8 mouse cellular contexts compared by ENCODE assay signal in genomic region chr17:27908206-27908887, GRCm38 (mm10). TPM values are rescaled to one million over a fixed set of nuclear protein-coding genes. Genes with fewer than 3 reads are reported as not detected.
DNase-seq lines count a peak whose midpoint lies in the region; ATAC-seq lines count a peak whose summit lies in the region.

No protein-coding gene starts in this region.

- ATAC-seq in hindbrain, embryonic 11.5 days (ENCODE audit: low FRiP score) = 0 out of 2 replicates have a peak, but pooled peaks have one; percentile 1
- ATAC-seq in liver, embryonic 16.5 days (ENCODE audit: low read depth) = peak; percentile 19; the same call in 1 of the 2 replicates

- peak overlapping the region; percentile 89 for H3K9ac ChIP-seq in hindbrain, embryonic 11.5 days (ENCODE audit: low read depth, low read length)
- peak overlapping the region; percentile 91 for H3K9ac ChIP-seq in liver, embryonic 16.5 days (ENCODE audit: low read depth, low read length)

- no peaks in the 10 kb centered on the region for H3K9me3 ChIP-seq in hindbrain, embryonic 11.5 days (ENCODE audit: control insufficient read depth, low read length)
- H3K9me3 ChIP-seq in liver, embryonic 16.5 days (replicated peaks; ENCODE audit: control insufficient read depth, low read length) = no peaks in the 10 kb centered on the region

- H3K27me3 ChIP-seq in hindbrain, embryonic 11.5 days (ENCODE audit: control insufficient read depth, insufficient read depth, low read length) = no peaks in the 10 kb centered on the region
- H3K27me3 ChIP-seq in liver, embryonic 16.5 days (ENCODE audit: control insufficient read depth, insufficient read depth, low read depth, low read length) = no peaks in the 10 kb centered on the region
- no peaks in the 10 kb centered on the region for H3K27me3 ChIP-seq in splenic B cell, adult 2 months (ENCODE audit: control insufficient read depth, insufficient read depth, low read length, poor library complexity, severe bottlenecking)

- peak; percentile 21 for DNase-seq in adrenal gland, postnatal 25 days
- DNase-seq in adrenal gland, adult 2 months = no peak
- peak; percentile 58 for DNase-seq in 3T3-L1 (ENCODE audit: low read depth, low spot score)
- peak; percentile 40 for DNase-seq in embryo, embryonic 10.5 days (ENCODE audit: low spot score)
- no peak for DNase-seq in hindbrain, embryonic 11.5 days (ENCODE audit: low spot score)
- DNase-seq in splenic B cell, adult 2 months (ENCODE audit: low read depth, low spot score) = peak; percentile 75
- DNase-seq in frontal cortex, postnatal 25 days (ENCODE audit: low spot score in 2 of 2) = no peak

- peak overlapping the region; percentile 62; the same call in 1 of the 2 replicates for H3K27ac ChIP-seq in hindbrain, embryonic 11.5 days (ENCODE audit: low read depth, low read length)
- peak overlapping the region; percentile 91 for H3K27ac ChIP-seq in liver, embryonic 16.5 days (ENCODE audit: low read length)

- under 1% methylated on average over 12 of the region's 12 CpGs for WGBS in hindbrain, embryonic 11.5 days
- 1% methylated on average over 12 of the region's 12 CpGs for WGBS in liver, embryonic 16.5 days (ENCODE audit: insufficient replicate concordance)

- peak overlapping the region; percentile 74 for H3K4me3 ChIP-seq in hindbrain, embryonic 11.5 days (ENCODE audit: low read depth, low read length)
- peak overlapping the region; percentile 97 for H3K4me3 ChIP-seq in liver, embryonic 16.5 days (ENCODE audit: low read depth, low read length)

- H3K4me1 ChIP-seq in hindbrain, embryonic 11.5 days (replicated peaks; ENCODE audit: control insufficient read depth, insufficient read depth, low read length) = no peaks in the 10 kb centered on the region; the same call in 1 of the 2 replicates
- peaks cover 25% of the 10 kb centered on the region for H3K4me1 ChIP-seq in liver, embryonic 16.5 days (ENCODE audit: control insufficient read depth, low read depth, low read length)

- H3K4me2 ChIP-seq in hindbrain, embryonic 11.5 days (replicated peaks; ENCODE audit: low read depth, low read length) = peak overlapping the region; percentile 91
- H3K4me2 ChIP-seq in liver, embryonic 16.5 days (ENCODE audit: low read depth, low read length) = peak overlapping the region; percentile 98

- peaks cover 6% of the 10 kb centered on the region; the same call in 1 of the 2 replicates for H3K36me3 ChIP-seq in hindbrain, embryonic 11.5 days (ENCODE audit: control insufficient read depth, insufficient read depth, low read length)
- no peaks in the 10 kb centered on the region; the same call in 1 of the 2 replicates for H3K36me3 ChIP-seq in liver, embryonic 16.5 days (ENCODE audit: control insufficient read depth, insufficient read depth)
- H3K36me3 ChIP-seq in splenic B cell, adult 2 months (ENCODE audit: control insufficient read depth, insufficient read depth, low read length, poor library complexity, severe bottlenecking) = peaks cover 2% of the 10 kb centered on the region; the same call in 1 of the 2 replicates

RNA-seq across cellular contexts. Expression of gene Anks1, which starts 0.8 kb away (rescaled TPM):
- 34.0 and 35.0 TPM in 2 replicates for total RNA-seq in adrenal gland, postnatal 25 days (2021)
- total RNA-seq in adrenal gland, adult 2 months (2021) = 10 to 100 TPM; 23.5 to 24.9 TPM
- polyA plus RNA-seq in adrenal gland, adult 2 months (2012; rRNA removed) = 41.3 and 44.8 TPM in 2 replicates
- polyA plus RNA-seq in hindbrain, embryonic 11.5 days (2014; fragmentation: Nextera tagmentation; extraction: Ambion mirVana) = 35.5 and 43.6 TPM in 2 replicates
- polyA plus RNA-seq in liver, embryonic 16.5 days (2015; fragmentation: Nextera tagmentation; extraction: Ambion mirVana) = 3.7 and 4.4 TPM in 2 replicates

RNA-seq across cellular contexts. Expression of gene Taf11, which starts 1.3 kb away (rescaled TPM):
- 24.4 and 34.9 TPM in 2 replicates for total RNA-seq in adrenal gland, postnatal 25 days (2021)
- 10 to 100 TPM; 17.7 to 30.9 TPM for total RNA-seq in adrenal gland, adult 2 months (2021)
- 7.4 and 8.3 TPM in 2 replicates for polyA plus RNA-seq in adrenal gland, adult 2 months (2012; rRNA removed)
- polyA plus RNA-seq in hindbrain, embryonic 11.5 days (2014; fragmentation: Nextera tagmentation; extraction: Ambion mirVana) = 89.5 and 93.9 TPM in 2 replicates
- polyA plus RNA-seq in liver, embryonic 16.5 days (2015; fragmentation: Nextera tagmentation; extraction: Ambion mirVana) = 20.6 and 21.3 TPM in 2 replicates

RNA-seq across cellular contexts. Expression of gene Uhrf1bp1, which starts 52.1 kb away (rescaled TPM):
- 31.7 and 32.3 TPM in 2 replicates for total RNA-seq in adrenal gland, postnatal 25 days (2021)
- 10 to 100 TPM; 25.2 to 38.7 TPM for total RNA-seq in adrenal gland, adult 2 months (2021)
- polyA plus RNA-seq in adrenal gland, adult 2 months (2012; rRNA removed) = 14.1 and 15.0 TPM in 2 replicates
- polyA plus RNA-seq in hindbrain, embryonic 11.5 days (2014; fragmentation: Nextera tagmentation; extraction: Ambion mirVana) = 4.9 TPM in 2 replicates
- polyA plus RNA-seq in liver, embryonic 16.5 days (2015; fragmentation: Nextera tagmentation; extraction: Ambion mirVana) = 2.4 and 2.5 TPM in 2 replicates

Comparison
In these comparisons a context has a peak if more than half of its experiments do, and no peak if none do; other contexts are left out.
1. DNase-seq: peak in adrenal gland, postnatal 25 days (single experiment), 3T3-L1 (single experiment), embryo, embryonic 10.5 days (single experiment) and splenic B cell, adult 2 months (single experiment); none in adrenal gland, adult 2 months (single experiment), hindbrain, embryonic 11.5 days (single experiment) and frontal cortex, postnatal 25 days (0 of 2).